Mouse (Mus musculus) lung, postnatal 36 days (tissue): Measurements from ENCODE around the gene Vmn1r188.
"Not testable (repeated sequence)": the region's sequence is repeated elsewhere in the genome, so short reads cannot be mapped to it uniquely, and the experiment has no call there.

Experiments
- DNase-seq: peaks from one replicate; pipeline ENCODE4 v3.0.0; 2022; ENCODE audit warnings: mixed read lengths

Gene Vmn1r188

GRCm38 (mm10) chr13:22050591-22051522 lies 33.4 kb upstream of the Vmn1r188 start:
- DNase-seq: peak; percentile 94

- DNase-seq: no peak
These were observed 32.7 kb upstream of the Vmn1r188 start for GRCm38 (mm10) chr13:22051523-22051859.

GRCm38 (mm10) chr13:22053754-22054153 lies 30.5 kb upstream of the Vmn1r188 start:
- DNase-seq: no peak

GRCm38 (mm10) chr13:22061422-22061821 lies 22.8 kb upstream of the Vmn1r188 start:
- DNase-seq: no peak

- DNase-seq: no peak
These were observed 20.8 kb upstream of the Vmn1r188 start for GRCm38 (mm10) chr13:22063468-22063867.

- DNase-seq: not testable (repeated sequence)
These were observed 21.5 kb downstream of the Vmn1r188 start, which contains the start of gene Vmn1r189 for GRCm38 (mm10) chr13:22105724-22106123. Gene Vmn1r189, minus strand, starts transcription at chr13:22105824.

- not testable (repeated sequence) for DNase-seq
These were observed 52.5 kb downstream of the Vmn1r188 start for GRCm38 (mm10) chr13:22136495-22137293.
